8 mouse cellular contexts compared by ENCODE assay signal in the genomic region with DNA sequence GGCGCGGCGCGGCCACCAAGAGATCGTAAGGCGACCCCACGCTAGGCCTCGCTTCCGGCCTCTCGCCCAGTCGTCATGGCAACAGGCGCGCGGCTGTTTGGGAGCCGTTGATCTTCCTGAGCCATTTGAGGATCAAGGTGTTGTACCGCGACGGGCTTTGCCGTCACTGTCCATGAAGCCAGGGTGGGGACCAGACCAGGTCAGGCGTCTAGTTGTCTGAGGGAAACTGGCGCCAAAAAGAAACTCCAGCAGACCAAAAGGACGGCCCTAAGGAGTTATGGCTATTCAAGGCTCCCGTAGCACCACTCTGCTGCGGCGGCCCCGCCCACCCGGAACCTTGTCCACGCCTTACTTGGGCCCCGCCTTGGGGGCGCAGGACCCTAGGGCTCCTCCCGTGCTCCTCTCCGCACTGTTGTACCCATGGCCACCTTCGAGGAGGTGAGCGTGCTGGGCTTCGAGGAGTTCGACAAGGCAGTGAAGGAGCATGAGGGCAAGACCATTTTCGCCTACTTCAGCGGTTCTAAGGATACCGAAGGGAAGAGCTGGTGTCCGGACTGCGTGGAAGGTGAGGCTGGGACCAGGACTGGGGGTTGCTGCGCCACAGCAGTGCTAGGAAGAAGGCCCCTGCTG. TPM values are rescaled to one million over a fixed set of nuclear protein-coding genes. Genes with fewer than 3 reads are reported as not detected.
DNase-seq lines count a peak whose midpoint lies in the region; ATAC-seq lines count a peak whose summit lies in the region.

A gene (minus strand): TSS at position 256 of the 630 bp plus-strand sequence.
A gene (plus strand): TSS at position 344 of the 630 bp plus-strand sequence.

- peak; percentile 93 for ATAC-seq in hindbrain, embryonic 15.5 days (ENCODE audit: low FRiP score, low read depth)

- H3K9ac ChIP-seq in hindbrain, embryonic 15.5 days, result peak within 1 kb of the TSS; percentile 81

- peak; percentile 93 for DNase-seq in WW6 (ENCODE audit: low read depth, low spot score)
- peak; percentile 89 to 91 for DNase-seq in cerebellum, postnatal 36 days
- DNase-seq in frontal cortex, postnatal 36 days (ENCODE audit: low spot score in 2 of 2), result peak; percentile 91 to 92
- peak; percentile 88 to 89 for DNase-seq in layer of hippocampus, postnatal 36 days
- DNase-seq in lung, postnatal 36 days, result peak; percentile 91
- DNase-seq in retina, embryonic 14.5 days (ENCODE audit: low spot score), result peak; percentile 87
- peak; percentile 91 for DNase-seq in thymus, postnatal 36 days

- H3K27me3 ChIP-seq in hindbrain, embryonic 15.5 days, result no peaks in the 10 kb centered on the region

- H3K4me3 ChIP-seq in hindbrain, embryonic 15.5 days, result peak within 1 kb of the TSS; percentile 78

- H3K9me3 ChIP-seq in hindbrain, embryonic 15.5 days, result no peaks in the 10 kb centered on the region

- peak within 1 kb of the TSS; percentile 72 for H3K4me2 ChIP-seq in hindbrain, embryonic 15.5 days

- H3K27ac ChIP-seq in hindbrain, embryonic 15.5 days (replicated peaks), result peak within 1 kb of the TSS; percentile 79

- H3K36me3 ChIP-seq in hindbrain, embryonic 15.5 days, result peaks cover 20% of the 10 kb centered on the region

- 0% methylated on average over 42 of the region's 42 CpGs for WGBS in hindbrain, embryonic 15.5 days

- H3K4me1 ChIP-seq in hindbrain, embryonic 15.5 days (replicated peaks), result peaks cover 30% of the 10 kb centered on the region

RNA-seq across cellular contexts. Expression of the first gene that starts in this region (rescaled TPM):
- 16.3 and 20.5 TPM in 2 replicates for polyA plus RNA-seq in hindbrain, embryonic 15.5 days (2015; fragmentation: Nextera tagmentation; extraction: Ambion mirVana)
- total RNA-seq in layer of hippocampus, postnatal 36 days (2021), result 10 to 100 TPM; 25.5 to 30.7 TPM

RNA-seq across cellular contexts. Expression of the second gene that starts in this region (rescaled TPM):
- 147 and 155 TPM in 2 replicates for polyA plus RNA-seq in hindbrain, embryonic 15.5 days (2015; fragmentation: Nextera tagmentation; extraction: Ambion mirVana)
- 10 to 100 TPM; 33.0 to 36.4 TPM for total RNA-seq in layer of hippocampus, postnatal 36 days (2021)

Comparison
In these comparisons a context has a peak if more than half of its experiments do, and no peak if none do; other contexts are left out.
1. Peak in every context shown above with its lines: DNase-seq, ATAC-seq, H3K4me3 ChIP-seq and H3K27ac ChIP-seq.